Comparison of ENCODE assay signal across 8 mouse cellular contexts in the genomic region with DNA sequence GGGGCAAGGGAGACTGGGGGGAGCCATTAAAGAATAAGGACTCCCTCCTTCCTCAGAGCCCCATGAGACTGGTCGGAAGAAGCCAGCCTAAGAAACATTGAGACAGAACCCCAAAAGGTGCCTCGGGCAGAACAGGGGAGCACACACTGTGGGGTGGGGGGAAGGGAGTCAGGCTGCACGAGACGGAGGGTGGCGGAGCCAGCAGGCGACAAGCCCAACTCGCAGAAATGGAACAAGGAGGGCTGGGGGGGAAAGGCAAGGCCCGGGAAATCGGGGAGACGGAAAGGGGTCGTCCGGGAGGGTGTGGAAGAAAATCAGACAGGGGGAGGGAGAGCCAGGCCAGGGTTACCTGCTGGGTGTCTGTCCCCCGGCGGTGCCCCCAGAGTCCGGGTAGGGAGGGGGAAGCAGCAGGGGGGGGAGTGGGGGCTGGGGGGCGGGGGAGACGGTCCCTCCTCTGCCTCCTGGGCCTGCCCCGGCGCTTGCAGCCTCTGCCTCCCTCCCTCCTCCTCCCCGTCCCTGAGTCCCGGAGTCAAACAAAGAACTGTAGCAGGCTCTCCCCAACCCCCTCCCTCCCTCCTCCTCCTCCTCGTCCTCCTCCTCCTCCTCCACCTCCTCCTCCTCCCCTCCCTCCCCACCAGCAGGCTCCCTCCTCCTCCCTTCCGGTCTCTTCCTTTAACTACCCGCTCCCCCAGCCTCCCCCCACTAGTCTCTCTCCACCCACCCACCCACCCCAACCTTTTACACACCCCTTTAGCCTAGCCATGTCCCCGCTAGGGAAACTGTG. TPM values are rescaled to one million over a fixed set of nuclear protein-coding genes. Genes with fewer than 3 reads are reported as not detected.
DNase-seq lines count a peak whose midpoint lies in the region; ATAC-seq lines count a peak whose summit lies in the region.

No protein-coding gene starts in this region.

- H3K36me3 ChIP-seq in embryonic facial prominence, embryonic 13.5 days = peaks cover 19% of the 10 kb centered on the region
- peaks cover 13% of the 10 kb centered on the region for H3K36me3 ChIP-seq in hindbrain, embryonic 13.5 days
- H3K36me3 ChIP-seq in limb, embryonic 15.5 days = peaks cover 7% of the 10 kb centered on the region; the same call in 1 of the 2 replicates

- H3K27me3 ChIP-seq in embryonic facial prominence, embryonic 13.5 days = peaks cover 4% of the 10 kb centered on the region
- peaks cover 12% of the 10 kb centered on the region for H3K27me3 ChIP-seq in hindbrain, embryonic 13.5 days
- H3K27me3 ChIP-seq in limb, embryonic 15.5 days = peaks cover 3% of the 10 kb centered on the region

- peaks cover 65% of the 10 kb centered on the region for H3K4me1 ChIP-seq in embryonic facial prominence, embryonic 13.5 days
- peaks cover 78% of the 10 kb centered on the region for H3K4me1 ChIP-seq in hindbrain, embryonic 13.5 days (replicated peaks)
- peaks cover 72% of the 10 kb centered on the region for H3K4me1 ChIP-seq in limb, embryonic 15.5 days

- peak overlapping the region; percentile 99 for H3K27ac ChIP-seq in embryonic facial prominence, embryonic 13.5 days
- peak overlapping the region; percentile 100 for H3K27ac ChIP-seq in hindbrain, embryonic 13.5 days
- peak overlapping the region; percentile 98 for H3K27ac ChIP-seq in limb, embryonic 15.5 days

- DNase-seq in gastrocnemius, postnatal 10 days = peak; percentile 57
- DNase-seq in gastrocnemius, adult 18-20 months (ENCODE audit: low spot score) = no peak
- peak; percentile 85 for DNase-seq in R1 (ENCODE audit: low read depth, low spot score)
- DNase-seq in naive thymus-derived CD4-positive, alpha-beta T cell, adult 2 months (ENCODE audit: low read depth) = peak; percentile 58

- peak overlapping the region; percentile 96 for H3K9ac ChIP-seq in embryonic facial prominence, embryonic 13.5 days
- H3K9ac ChIP-seq in hindbrain, embryonic 13.5 days = peak overlapping the region; percentile 99
- peak overlapping the region; percentile 76 for H3K9ac ChIP-seq in limb, embryonic 15.5 days

- no peak for ATAC-seq in embryonic facial prominence, embryonic 13.5 days (ENCODE audit: insufficient number of reproducible peaks, insufficient read depth, low FRiP score, low TSS enrichment, low read depth)
- no peak for ATAC-seq in hindbrain, embryonic 13.5 days (ENCODE audit: low FRiP score)
- ATAC-seq in limb, embryonic 15.5 days (ENCODE audit: insufficient number of reproducible peaks, low FRiP score, low TSS enrichment, low read depth) = 0 out of 2 replicates have a peak, but pooled peaks have one; percentile 5
- ATAC-seq in granulocyte monocyte progenitor cell, adult 5-6 weeks (replicated peaks; ENCODE audit: poor library complexity, severe bottlenecking) = no peak

- H3K4me3 ChIP-seq in embryonic facial prominence, embryonic 13.5 days = peak overlapping the region; percentile 79
- peak overlapping the region; percentile 83 for H3K4me3 ChIP-seq in hindbrain, embryonic 13.5 days
- H3K4me3 ChIP-seq in limb, embryonic 15.5 days = peak overlapping the region; percentile 62

- no peaks in the 10 kb centered on the region for H3K9me3 ChIP-seq in embryonic facial prominence, embryonic 13.5 days
- H3K9me3 ChIP-seq in hindbrain, embryonic 13.5 days = no peaks in the 10 kb centered on the region
- no peaks in the 10 kb centered on the region for H3K9me3 ChIP-seq in limb, embryonic 15.5 days

- under 1% methylated on average over 15 of the region's 25 CpGs for WGBS in embryonic facial prominence, embryonic 13.5 days
- WGBS in hindbrain, embryonic 13.5 days = 0% methylated on average over 16 of the region's 25 CpGs
- WGBS in limb, embryonic 15.5 days = 0% methylated on average over 13 of the region's 25 CpGs

- H3K4me2 ChIP-seq in embryonic facial prominence, embryonic 13.5 days = peak overlapping the region; percentile 97
- peak overlapping the region; percentile 99 for H3K4me2 ChIP-seq in hindbrain, embryonic 13.5 days
- H3K4me2 ChIP-seq in limb, embryonic 15.5 days = peak overlapping the region; percentile 94

RNA-seq across cellular contexts. Expression of a gene that starts 2.4 kb away (rescaled TPM):
- total RNA-seq in gastrocnemius, postnatal 10 days (2021) = 10 to 100 TPM; 35.9 to 47.5 TPM
- total RNA-seq in gastrocnemius, adult 18-20 months (2021) = 10 to 100 TPM; 19.6 to 22.0 TPM
- polyA plus RNA-seq in embryonic facial prominence, embryonic 13.5 days (2015; fragmentation: Nextera tagmentation; extraction: Ambion mirVana) = 41.3 and 43.1 TPM in 2 replicates
- 50.6 and 51.3 TPM in 2 replicates for polyA plus RNA-seq in hindbrain, embryonic 13.5 days (2015; fragmentation: Nextera tagmentation; extraction: Ambion mirVana)
- 30.8 and 32.0 TPM in 2 replicates for polyA plus RNA-seq in limb, embryonic 15.5 days (2015; fragmentation: Nextera tagmentation; extraction: Ambion mirVana)
- total RNA-seq in granulocyte monocyte progenitor cell, adult 5-6 weeks (2014; fragmentation: Nextera tagmentation) = 12.1 and 14.4 TPM in 2 replicates
- 0.99 and 2.8 TPM in 2 replicates for total RNA-seq in granulocyte monocyte progenitor cell, adult 5-6 weeks (2017)

RNA-seq across cellular contexts. Expression of a gene that starts 17.8 kb away (rescaled TPM):
- 10 to 100 TPM; 14.0 to 15.7 TPM for total RNA-seq in gastrocnemius, postnatal 10 days (2021)
- 1 to 10 TPM; 2.6 to 4.1 TPM for total RNA-seq in gastrocnemius, adult 18-20 months (2021)
- polyA plus RNA-seq in embryonic facial prominence, embryonic 13.5 days (2015; fragmentation: Nextera tagmentation; extraction: Ambion mirVana) = 13.2 and 16.4 TPM in 2 replicates
- 7.1 and 8.7 TPM in 2 replicates for polyA plus RNA-seq in hindbrain, embryonic 13.5 days (2015; fragmentation: Nextera tagmentation; extraction: Ambion mirVana)
- polyA plus RNA-seq in limb, embryonic 15.5 days (2015; fragmentation: Nextera tagmentation; extraction: Ambion mirVana) = 18.8 and 20.4 TPM in 2 replicates
- total RNA-seq in granulocyte monocyte progenitor cell, adult 5-6 weeks (2014; fragmentation: Nextera tagmentation) = not detected in 2 replicates
- 0.56 TPM in 1 of 2 replicates, not detected in the other for total RNA-seq in granulocyte monocyte progenitor cell, adult 5-6 weeks (2017)

RNA-seq across cellular contexts. Expression of a gene that starts 20.4 kb away (rescaled TPM):
- total RNA-seq in gastrocnemius, postnatal 10 days (2021) = 10 to 100 TPM; 18.8 to 22.3 TPM
- total RNA-seq in gastrocnemius, adult 18-20 months (2021) = 10 to 100 TPM; 29.3 to 33.0 TPM
- 43.4 and 46.5 TPM in 2 replicates for polyA plus RNA-seq in embryonic facial prominence, embryonic 13.5 days (2015; fragmentation: Nextera tagmentation; extraction: Ambion mirVana)
- polyA plus RNA-seq in hindbrain, embryonic 13.5 days (2015; fragmentation: Nextera tagmentation; extraction: Ambion mirVana) = 34.9 and 35.5 TPM in 2 replicates
- polyA plus RNA-seq in limb, embryonic 15.5 days (2015; fragmentation: Nextera tagmentation; extraction: Ambion mirVana) = 30.2 and 36.6 TPM in 2 replicates
- 22.8 and 25.2 TPM in 2 replicates for total RNA-seq in granulocyte monocyte progenitor cell, adult 5-6 weeks (2014; fragmentation: Nextera tagmentation)
- 32.7 and 38.2 TPM in 2 replicates for total RNA-seq in granulocyte monocyte progenitor cell, adult 5-6 weeks (2017)

RNA-seq across cellular contexts. Expression of a gene that starts 20.6 kb away (rescaled TPM):
- 10 to 100 TPM; 83.8 to 94.5 TPM for total RNA-seq in gastrocnemius, postnatal 10 days (2021)
- 10 to 100 TPM; 70.5 to 72.1 TPM for total RNA-seq in gastrocnemius, adult 18-20 months (2021)
- 145 and 150 TPM in 2 replicates for polyA plus RNA-seq in embryonic facial prominence, embryonic 13.5 days (2015; fragmentation: Nextera tagmentation; extraction: Ambion mirVana)
- polyA plus RNA-seq in hindbrain, embryonic 13.5 days (2015; fragmentation: Nextera tagmentation; extraction: Ambion mirVana) = 103 and 105 TPM in 2 replicates
- polyA plus RNA-seq in limb, embryonic 15.5 days (2015; fragmentation: Nextera tagmentation; extraction: Ambion mirVana) = 143 and 144 TPM in 2 replicates
- total RNA-seq in granulocyte monocyte progenitor cell, adult 5-6 weeks (2014; fragmentation: Nextera tagmentation) = 164 and 170 TPM in 2 replicates
- total RNA-seq in granulocyte monocyte progenitor cell, adult 5-6 weeks (2017) = 112 and 181 TPM in 2 replicates

RNA-seq across cellular contexts. Expression of a gene that starts 46.7 kb away (rescaled TPM):
- 10 to 100 TPM; 39.0 to 59.5 TPM for total RNA-seq in gastrocnemius, postnatal 10 days (2021)
- 1 to 10 TPM; 5.7 to 7.9 TPM for total RNA-seq in gastrocnemius, adult 18-20 months (2021)
- polyA plus RNA-seq in embryonic facial prominence, embryonic 13.5 days (2015; fragmentation: Nextera tagmentation; extraction: Ambion mirVana) = 135 and 142 TPM in 2 replicates
- 92.4 and 93.5 TPM in 2 replicates for polyA plus RNA-seq in hindbrain, embryonic 13.5 days (2015; fragmentation: Nextera tagmentation; extraction: Ambion mirVana)
- polyA plus RNA-seq in limb, embryonic 15.5 days (2015; fragmentation: Nextera tagmentation; extraction: Ambion mirVana) = 77.4 and 89.3 TPM in 2 replicates
- total RNA-seq in granulocyte monocyte progenitor cell, adult 5-6 weeks (2014; fragmentation: Nextera tagmentation) = 37.0 and 59.8 TPM in 2 replicates
- 26.9 and 37.7 TPM in 2 replicates for total RNA-seq in granulocyte monocyte progenitor cell, adult 5-6 weeks (2017)
